ENCODE assay signal across 11 mouse cellular contexts in the genomic region with DNA sequence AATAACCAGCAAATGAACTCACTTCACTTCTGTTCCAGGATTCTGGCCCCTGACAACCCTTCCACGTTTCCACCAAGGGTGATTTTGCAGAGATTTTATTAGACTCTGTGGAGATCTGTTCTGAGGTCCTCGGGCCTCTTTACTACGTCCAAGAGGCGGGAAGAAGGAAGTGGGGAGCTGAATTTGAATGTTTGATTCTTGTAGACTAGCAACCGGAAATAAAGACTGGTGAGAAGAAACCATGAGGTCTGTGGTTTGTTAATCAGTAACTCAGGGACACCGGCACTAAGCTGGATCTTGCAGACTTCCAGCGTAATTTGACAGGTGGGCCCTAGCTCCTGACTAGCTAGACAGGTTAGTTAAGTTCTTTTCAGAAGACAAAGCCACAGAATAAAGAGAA. TPM values are rescaled to one million over a fixed set of nuclear protein-coding genes. Genes with fewer than 3 reads are reported as not detected.
DNase-seq lines count a peak whose midpoint lies in the region; ATAC-seq and TF ChIP-seq lines count a peak whose summit lies in the region.
"Had no signal": no experiment of that assay in that cellular context is flagged by ENCODE, and none has a peak within 500 bp of the region (broad histone marks: within the 10 kb centered on the region; RNA-seq: fewer than 3 reads in every experiment).

No protein-coding gene starts in this region.

- H3K4me1 ChIP-seq in lung, embryonic 15.5 days = peaks cover 7% of the 10 kb centered on the region
- H3K4me1 ChIP-seq in kidney, postnatal 0 days (replicated peaks; ENCODE audit: insufficient read depth, low read length) = 0 out of 2 replicates have a peak, but pooled peaks cover 2% of the 10 kb centered on the region
- H3K4me1 ChIP-seq in stomach, embryonic 15.5 days = no peaks in the 10 kb centered on the region

- no peaks in the 10 kb centered on the region for H3K9me3 ChIP-seq in lung, embryonic 15.5 days
- H3K9me3 ChIP-seq in kidney, postnatal 0 days (replicated peaks; ENCODE audit: low read length) = no peaks in the 10 kb centered on the region
- H3K9me3 ChIP-seq in stomach, embryonic 15.5 days = no peaks in the 10 kb centered on the region
- H3K9me3 ChIP-seq: embryonic facial prominence, embryonic 13.5 days had no signal

- H3K27ac ChIP-seq in lung, embryonic 15.5 days = peak overlapping the region; percentile 38
- H3K27ac ChIP-seq in kidney, postnatal 0 days = peak overlapping the region; percentile 32; the same call in 1 of the 2 replicates
- peak overlapping the region; percentile 82 for H3K27ac ChIP-seq in stomach, embryonic 15.5 days
- H3K27ac ChIP-seq: embryonic facial prominence, embryonic 13.5 days; midbrain, embryonic 12.5 days had no signal

- peak; percentile 70; the same call in 1 of the 2 replicates for ATAC-seq in lung, embryonic 15.5 days (ENCODE audit: borderline replicate concordance, extremely low read depth, low FRiP score, low TSS enrichment)
- ATAC-seq in granulocyte monocyte progenitor cell, adult 5-6 weeks (replicated peaks; ENCODE audit: poor library complexity, severe bottlenecking) = peak; percentile 61
- ATAC-seq in kidney, postnatal 0 days (replicated peaks; ENCODE audit: low FRiP score, low read depth) = peak; percentile 62
- peak; percentile 87 for ATAC-seq in stomach, embryonic 15.5 days (ENCODE audit: insufficient read depth, low FRiP score, low read depth)

- H3K9ac ChIP-seq in lung, embryonic 15.5 days = no peak overlapping the region
- no peak overlapping the region for H3K9ac ChIP-seq in kidney, postnatal 0 days (ENCODE audit: low read depth, low read length)
- no peak overlapping the region for H3K9ac ChIP-seq in stomach, embryonic 15.5 days
- H3K9ac ChIP-seq: embryonic facial prominence, embryonic 13.5 days; midbrain, embryonic 12.5 days had no signal

- 0 out of 2 replicates have a peak overlapping the region, but pooled peaks have one; percentile 7 for H3K4me3 ChIP-seq in lung, embryonic 15.5 days
- H3K4me3 ChIP-seq in kidney, postnatal 0 days (replicated peaks; ENCODE audit: low read depth, low read length) = no peak overlapping the region
- H3K4me3 ChIP-seq in stomach, embryonic 15.5 days (replicated peaks) = peak overlapping the region; percentile 29
- H3K4me3 ChIP-seq: embryonic facial prominence, embryonic 13.5 days; midbrain, embryonic 12.5 days had no signal

- no peaks in the 10 kb centered on the region for H3K36me3 ChIP-seq in lung, embryonic 15.5 days
- H3K36me3 ChIP-seq in kidney, postnatal 0 days (ENCODE audit: insufficient read depth, low read length) = no peaks in the 10 kb centered on the region
- no peaks in the 10 kb centered on the region for H3K36me3 ChIP-seq in stomach, embryonic 15.5 days
- H3K36me3 ChIP-seq: embryonic facial prominence, embryonic 13.5 days; midbrain, embryonic 12.5 days had no signal

- H3K27me3 ChIP-seq in lung, embryonic 15.5 days = peaks cover 2% of the 10 kb centered on the region; the same call in 1 of the 2 replicates
- no peaks in the 10 kb centered on the region for H3K27me3 ChIP-seq in kidney, postnatal 0 days (ENCODE audit: insufficient read depth, low read length)
- no peaks in the 10 kb centered on the region for H3K27me3 ChIP-seq in stomach, embryonic 15.5 days (replicated peaks)
- H3K27me3 ChIP-seq: embryonic facial prominence, embryonic 13.5 days; midbrain, embryonic 12.5 days had no signal

- TF ChIP-seq CTCF in kidney, postnatal 0 days (IDR thresholded peaks at IDR 0.05; ENCODE audit: low read depth) = no peak

- H3K4me2 ChIP-seq in lung, embryonic 15.5 days = peak overlapping the region; percentile 32; the same call in 1 of the 2 replicates
- peak overlapping the region; percentile 34; the same call in 1 of the 2 replicates for H3K4me2 ChIP-seq in kidney, postnatal 0 days (ENCODE audit: low read length)
- H3K4me2 ChIP-seq in stomach, embryonic 15.5 days = peak overlapping the region; percentile 29
- H3K4me2 ChIP-seq: embryonic facial prominence, embryonic 13.5 days; midbrain, embryonic 12.5 days had no signal

- no peak for DNase-seq in lung, postnatal 10 days
- peak; percentile 52 for DNase-seq in kidney, postnatal 0 days (ENCODE audit: low spot score)
- DNase-seq in cerebellum, adult 8-10 months = no peak
- DNase-seq in right cerebral cortex, postnatal 14 days = no peak
- no peak for DNase-seq in layer of hippocampus, postnatal 14 days (ENCODE audit: low spot score in 2 of 2)

- WGBS in lung, embryonic 15.5 days = 46% methylated on average over 7 of the region's 7 CpGs
- 33% methylated on average over 7 of the region's 7 CpGs for WGBS in kidney, postnatal 0 days
- WGBS in stomach, embryonic 15.5 days = 45% methylated on average over 7 of the region's 7 CpGs

RNA-seq across cellular contexts. Expression of gene Plch1, which starts 5.6 kb away (rescaled TPM):
- polyA plus RNA-seq in lung, embryonic 15.5 days (2015; fragmentation: Nextera tagmentation; extraction: Ambion mirVana) = 4.5 and 5.1 TPM in 2 replicates
- 0.38 TPM in 1 of 2 replicates, not detected in the other for total RNA-seq in granulocyte monocyte progenitor cell, adult 5-6 weeks (2014; fragmentation: Nextera tagmentation)
- total RNA-seq in granulocyte monocyte progenitor cell, adult 5-6 weeks (2017) = 0.22 TPM in 1 of 2 replicates, not detected in the other
- polyA plus RNA-seq in kidney, postnatal 0 days (2015; fragmentation: Nextera tagmentation; extraction: Ambion mirVana) = 5.3 and 6.2 TPM in 2 replicates
- 5.7 and 8.3 TPM in 2 replicates for polyA plus RNA-seq in stomach, embryonic 15.5 days (2015; fragmentation: Nextera tagmentation; extraction: Ambion mirVana)
- 1 to 10 TPM; 7.7 to 9.1 TPM for total RNA-seq in layer of hippocampus, postnatal 14 days (2021)
- total RNA-seq: heart, postnatal 25 days had no signal

RNA-seq across cellular contexts. Expression of gene E130311K13Rik, which starts 35.6 kb away (rescaled TPM):
- 5.9 and 6.2 TPM in 2 replicates for polyA plus RNA-seq in lung, embryonic 15.5 days (2015; fragmentation: Nextera tagmentation; extraction: Ambion mirVana)
- total RNA-seq in granulocyte monocyte progenitor cell, adult 5-6 weeks (2014; fragmentation: Nextera tagmentation) = 1.6 and 2.7 TPM in 2 replicates
- 4.8 and 6.2 TPM in 2 replicates for total RNA-seq in granulocyte monocyte progenitor cell, adult 5-6 weeks (2017)
- polyA plus RNA-seq in kidney, postnatal 0 days (2015; fragmentation: Nextera tagmentation; extraction: Ambion mirVana) = 4.4 and 6.4 TPM in 2 replicates
- 6.6 and 7.4 TPM in 2 replicates for polyA plus RNA-seq in stomach, embryonic 15.5 days (2015; fragmentation: Nextera tagmentation; extraction: Ambion mirVana)
- total RNA-seq in layer of hippocampus, postnatal 14 days (2021) = 10 to 100 TPM; 11.7 to 12.5 TPM

Comparison
In these comparisons a context has a peak if more than half of its experiments do, and no peak if none do; other contexts are left out.
1. H3K27ac ChIP-seq: peak in every context shown above with its lines; median percentile 82 in stomach, embryonic 15.5 days; 38 in lung, embryonic 15.5 days; 32 in kidney, postnatal 0 days.